Mouse (Mus musculus) embryonic facial prominence, embryonic 11.5 days (tissue): ENCODE measurements around the gene N4bp3. TPM values are rescaled to one million over a fixed set of nuclear protein-coding genes. Genes with fewer than 3 reads are reported as not detected.

Experiments
- ATAC-seq: fragments of 200-750 bp; cut with Nextera tagmentation; replicated peaks from 2 replicates; pipeline ENCODE4 v1.8.0; 2017; ENCODE audit warnings: low read depth; ENCODE audit not compliant: insufficient number of reproducible peaks, low FRiP score, low TSS enrichment
- DNase-seq: peaks from one replicate; pipeline ENCODE4 v3.0.0-alpha.2; 2015; ENCODE audit warnings: low spot score
- H3K27ac ChIP-seq: fragments of 300-500 bp; sonication (generic); replicated peaks from 2 replicates; pipeline ENCODE4 v1.5.1; 2014; ENCODE audit warnings: mild to moderate bottlenecking, low read depth, low read length, control low read depth
- H3K27me3 ChIP-seq: fragments of 300-500 bp; sonication (generic); 2 replicates; pipeline ENCODE4 v1.6.1; 2014; ENCODE audit warnings: mild to moderate bottlenecking, low read length, moderate library complexity, mixed read lengths; ENCODE audit not compliant: control insufficient read depth, insufficient read depth
- H3K36me3 ChIP-seq: fragments of 300-500 bp; sonication (generic); replicated peaks from 2 replicates; pipeline ENCODE4 v1.6.1; 2014; ENCODE audit warnings: low read depth, mild to moderate bottlenecking, low read length, moderate library complexity, mixed read lengths; ENCODE audit not compliant: control insufficient read depth, insufficient read depth
- H3K4me1 ChIP-seq: fragments of 300-500 bp; sonication (generic); 2 replicates; pipeline ENCODE4 v1.6.1; 2014; ENCODE audit warnings: low read length, mixed read lengths; ENCODE audit not compliant: control insufficient read depth, insufficient read depth
- H3K4me2 ChIP-seq: fragments of 300-500 bp; sonication (generic); 2 replicates; pipeline ENCODE4 v1.6.1; 2014; ENCODE audit warnings: low read depth, mild to moderate bottlenecking, control low read depth, low read length, moderate library complexity
- H3K4me3 ChIP-seq: fragments of 300-500 bp; sonication (generic); 2 replicates; pipeline ENCODE4 v1.5.1; 2014; ENCODE audit warnings: low read depth, low read length, control low read depth
- H3K9ac ChIP-seq: fragments of 300-500 bp; sonication (generic); replicated peaks from 2 replicates; pipeline ENCODE4 v1.6.1; 2014; ENCODE audit warnings: mild to moderate bottlenecking, control low read depth, low read length
- H3K9me3 ChIP-seq: fragments of 300-500 bp; sonication (generic); replicated peaks from 2 replicates; pipeline ENCODE4 v1.6.1; 2016; ENCODE audit warnings: mild to moderate bottlenecking, low read length, inconsistent platforms, mixed read lengths; ENCODE audit not compliant: control insufficient read depth
- WGBS: fragments of 180-500 bp; shearing (Covaris S2); extraction: QIAGEN DNeasy Blood & Tissue Kit; methylation state at CpG from one replicate; pipeline ENCODE4 v1.1.7; 2014; 5-methylcytosine and 5-hydroxymethylcytosine counted together
- polyA plus RNA-seq: library from polyadenylated mRNA; unstranded; fragments of >200 nt; fragmentation: Nextera tagmentation; extraction: Ambion mirVana; gene quantifications from 2 replicates; pipeline ENCODE4 v1.2.1, GENCODE M21; 2014

The N4bp3 gene
- polyA plus RNA-seq, 1 experiment from 2014 or later = 7.4 TPM

DNA sequence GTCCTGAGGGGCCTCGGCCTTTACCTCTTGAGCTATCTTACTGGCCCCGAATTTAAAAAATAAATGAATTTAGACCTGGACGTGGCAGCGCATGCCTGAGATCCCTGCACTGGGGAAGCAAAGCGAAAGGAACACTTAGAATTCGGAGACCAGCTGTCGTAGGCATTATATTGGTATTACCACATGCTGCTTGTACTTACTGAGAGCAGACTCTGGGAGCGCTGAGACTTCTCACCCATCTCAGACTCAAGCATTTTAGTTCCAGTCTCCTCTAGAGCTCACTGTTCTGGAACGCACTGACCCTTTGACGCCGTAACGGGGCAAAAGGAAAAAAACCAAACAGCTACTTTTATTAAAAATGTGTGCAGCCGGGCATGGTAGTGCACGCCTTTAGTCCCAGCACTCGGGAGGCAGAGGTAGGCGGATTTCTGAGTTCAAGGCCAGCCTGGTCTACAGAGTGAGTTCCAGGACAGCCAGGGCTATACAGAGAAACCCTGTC lies 11.3 kb upstream of the N4bp3 start:
- ATAC-seq = no peak
- DNase-seq = no peak
- Histone ChIP-seq H3K4me2 (no peak overlapping the region), H3K27me3 (no peaks in the 10 kb centered on the region), H3K36me3 (no peaks in the 10 kb centered on the region), H3K27ac (no peak overlapping the region), H3K9me3 (no peaks in the 10 kb centered on the region), H3K9ac (no peak overlapping the region), H3K4me3 (no peak overlapping the region), H3K4me1 (no peaks in the 10 kb centered on the region)
- WGBS = 82% methylated on average over 16 of the region's 16 CpGs

DNA sequence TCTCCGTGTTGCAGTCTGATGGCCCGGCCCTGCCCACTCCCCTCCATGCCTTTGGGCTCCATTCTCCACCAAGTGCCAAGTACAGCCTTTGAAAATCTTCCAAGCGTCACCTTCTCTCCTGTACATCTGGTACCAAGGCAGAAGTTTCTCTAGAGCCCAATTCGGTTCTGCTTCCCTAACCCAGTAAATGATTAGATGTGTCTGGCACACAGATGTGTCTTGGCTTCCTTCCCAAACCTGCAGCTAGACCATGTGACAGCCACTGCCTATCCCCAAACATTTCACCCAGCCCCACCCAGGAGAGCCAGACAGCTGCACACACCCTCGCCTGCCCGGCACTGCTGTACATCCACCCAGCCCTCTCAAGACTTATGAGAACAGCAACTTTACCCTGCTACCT lies 8.1 kb upstream of the N4bp3 start:
- no peak for ATAC-seq
- H3K9ac ChIP-seq = no peak overlapping the region
- no peak overlapping the region for H3K4me3 ChIP-seq
- no peaks in the 10 kb centered on the region for H3K36me3 ChIP-seq
- no peak overlapping the region for H3K27ac ChIP-seq
- 63% methylated on average over 6 of the region's 6 CpGs for WGBS
- no peaks in the 10 kb centered on the region for H3K9me3 ChIP-seq
- no peak overlapping the region for H3K4me2 ChIP-seq
- no peaks in the 10 kb centered on the region for H3K4me1 ChIP-seq
- no peaks in the 10 kb centered on the region for H3K27me3 ChIP-seq
- no peak for DNase-seq

DNA sequence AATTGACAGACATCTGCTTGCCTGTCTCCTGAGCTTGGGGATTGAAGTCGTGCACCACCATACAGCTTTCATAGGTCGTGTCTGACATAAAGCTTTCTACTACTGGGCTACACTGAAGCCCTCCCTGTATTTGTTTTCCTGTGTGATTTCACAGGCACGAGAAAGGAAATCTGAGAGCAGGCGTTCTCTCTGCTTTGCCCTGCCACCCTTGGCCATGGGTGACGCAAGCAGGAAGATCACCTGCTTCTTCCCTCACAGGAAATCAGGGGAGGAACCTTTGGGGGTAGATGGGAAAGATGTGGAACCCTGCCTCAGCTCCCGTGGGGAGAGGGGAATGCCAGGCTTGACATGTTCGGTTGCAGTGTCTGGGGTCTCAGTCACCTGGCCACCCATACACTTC lies 7.6 kb upstream of the N4bp3 start:
- no peak overlapping the region for H3K27ac ChIP-seq
- H3K36me3 ChIP-seq = no peaks in the 10 kb centered on the region
- no peaks in the 10 kb centered on the region for H3K9me3 ChIP-seq
- no peak for DNase-seq
- no peak overlapping the region for H3K4me2 ChIP-seq
- no peak for ATAC-seq
- H3K27me3 ChIP-seq = no peaks in the 10 kb centered on the region
- H3K4me3 ChIP-seq = no peak overlapping the region
- H3K4me1 ChIP-seq = no peaks in the 10 kb centered on the region
- H3K9ac ChIP-seq = no peak overlapping the region
- 55% methylated on average over 7 of the region's 7 CpGs for WGBS

DNA sequence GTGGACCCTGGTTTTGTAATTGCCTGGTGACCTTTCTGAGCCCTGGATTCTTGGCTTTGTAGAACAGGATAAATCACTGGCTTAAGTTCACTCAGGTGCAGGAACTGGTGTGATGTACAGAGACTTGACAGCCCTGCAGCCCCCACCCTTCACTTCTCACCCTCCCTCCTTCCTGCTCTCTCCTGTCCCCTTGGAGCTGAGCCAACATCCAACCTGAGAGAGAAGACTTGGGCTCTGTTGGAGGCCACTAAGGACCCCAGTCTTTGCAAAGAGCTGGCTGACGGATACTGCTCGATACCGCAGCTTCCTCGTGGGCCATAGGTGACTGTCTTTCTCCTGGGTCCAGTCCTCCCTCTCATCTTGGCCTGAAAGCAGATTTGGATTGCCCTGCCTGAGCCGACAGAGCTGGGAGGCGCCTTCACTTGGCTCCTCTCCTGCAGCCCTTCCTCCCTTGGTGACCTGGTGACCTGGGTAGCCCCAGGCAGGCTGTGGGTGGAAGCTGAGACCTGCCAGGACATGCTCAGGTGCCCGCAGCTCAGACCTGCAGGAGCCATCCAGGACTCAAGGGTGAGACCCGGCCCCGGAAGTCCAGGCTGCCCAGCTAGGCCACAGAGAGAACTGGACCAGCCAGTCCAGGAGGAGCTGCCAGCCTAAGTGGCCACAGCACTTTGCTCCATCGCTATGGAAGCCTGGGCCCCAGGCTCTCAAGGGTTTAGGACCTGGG lies 6.3 kb upstream of the N4bp3 start:
- Histone ChIP-seq H3K4me2 (no peak overlapping the region), H3K9me3 (no peaks in the 10 kb centered on the region), H3K27ac (no peak overlapping the region), H3K27me3 (no peaks in the 10 kb centered on the region), H3K4me1 (no peaks in the 10 kb centered on the region), H3K9ac (no peak overlapping the region), H3K36me3 (no peaks in the 10 kb centered on the region), H3K4me3 (no peak overlapping the region)
- no peak for ATAC-seq
- no peak for DNase-seq
- WGBS = 72% methylated on average over 10 of the region's 10 CpGs

DNA sequence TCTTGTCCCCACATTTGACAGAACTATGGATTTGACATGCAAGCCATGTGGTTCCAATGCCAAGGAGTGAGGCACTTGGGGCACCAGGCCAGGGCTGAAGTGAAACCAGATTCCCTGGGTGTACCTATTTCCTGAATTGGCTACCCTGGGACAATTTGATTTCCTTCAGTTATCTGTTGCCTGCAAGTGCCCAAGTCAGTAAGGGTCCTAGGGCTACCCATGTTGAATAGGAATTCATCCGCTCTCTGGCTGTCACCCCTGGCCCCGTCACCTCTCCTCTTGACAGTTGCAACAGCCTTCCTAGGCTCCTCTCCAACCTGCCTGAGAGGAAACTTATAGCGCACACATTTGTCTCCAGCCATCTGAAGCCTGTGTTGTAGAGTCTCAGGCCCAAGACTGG lies 4.2 kb upstream of the N4bp3 start:
- H3K4me2 ChIP-seq = no peak overlapping the region
- no peak overlapping the region for H3K27ac ChIP-seq
- H3K4me1 ChIP-seq = no peaks in the 10 kb centered on the region; the same call in 1 of the 2 replicates
- WGBS = 89% methylated on average over 3 of the region's 3 CpGs
- H3K36me3 ChIP-seq = no peaks in the 10 kb centered on the region
- no peaks in the 10 kb centered on the region for H3K9me3 ChIP-seq
- no peak overlapping the region for H3K9ac ChIP-seq
- ATAC-seq (no peak), DNase-seq (no peak)
- H3K27me3 ChIP-seq = peaks cover 3% of the 10 kb centered on the region
- H3K4me3 ChIP-seq = no peak overlapping the region

DNA sequence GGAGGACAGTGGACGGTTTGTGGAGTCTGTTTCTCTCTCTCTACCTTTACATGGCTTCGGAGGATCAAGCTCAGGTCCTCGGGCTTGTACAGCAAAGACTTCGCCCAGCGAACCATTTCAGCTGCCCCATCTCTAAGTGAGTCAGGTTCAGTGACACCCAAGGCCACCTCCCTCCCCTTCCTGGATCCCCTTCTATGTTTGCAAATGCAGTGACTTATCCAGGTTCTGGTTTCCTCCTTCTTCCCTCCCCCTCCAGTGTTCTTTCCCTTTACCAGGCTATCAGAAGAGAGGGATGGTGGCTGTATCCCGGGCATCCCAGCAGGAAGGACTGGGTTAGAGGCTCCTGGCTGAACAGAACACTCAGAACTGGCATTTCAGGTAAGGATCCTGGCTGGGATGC lies 3.1 kb upstream of the N4bp3 start:
- WGBS = 87% methylated on average over 6 of the region's 6 CpGs
- no peak for ATAC-seq
- Histone ChIP-seq H3K4me1 (peaks cover 5% of the 10 kb centered on the region; the same call in 1 of the 2 replicates), H3K4me2 (no peak overlapping the region), H3K27me3 (peaks cover 4% of the 10 kb centered on the region), H3K9me3 (no peaks in the 10 kb centered on the region), H3K27ac (no peak overlapping the region), H3K36me3 (no peaks in the 10 kb centered on the region), H3K9ac (no peak overlapping the region), H3K4me3 (no peak overlapping the region)
- DNase-seq = no peak

DNA sequence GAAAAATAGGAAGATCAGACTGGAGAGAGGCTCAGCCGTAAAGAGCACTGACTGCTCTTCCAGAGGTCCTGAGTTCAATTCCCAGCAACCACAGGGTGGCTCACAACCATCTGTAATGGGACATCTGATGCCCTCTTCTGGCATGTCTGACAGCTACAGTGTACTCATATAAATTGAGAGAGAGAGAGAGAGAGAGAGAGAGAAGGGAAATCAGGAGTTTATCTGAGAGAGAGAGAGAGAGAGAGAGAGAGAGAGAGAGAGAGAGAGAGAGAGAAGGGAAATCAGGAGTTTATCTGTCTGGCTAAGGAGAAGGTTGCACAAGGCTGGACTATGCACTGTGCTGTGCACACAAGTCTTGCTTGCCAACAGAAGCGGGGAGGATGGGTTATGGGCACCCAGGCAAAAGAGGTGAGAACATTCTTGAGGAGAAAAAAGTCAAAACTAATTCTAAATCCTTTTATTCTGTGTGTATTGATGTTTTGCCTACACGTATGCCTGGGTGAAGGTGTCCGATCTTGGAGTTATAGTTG lies 2.3 kb upstream of the N4bp3 start:
- no peaks in the 10 kb centered on the region for H3K9me3 ChIP-seq
- DNase-seq (no peak), ATAC-seq (no peak)
- H3K27me3 ChIP-seq = peaks cover 4% of the 10 kb centered on the region
- no peak overlapping the region for H3K9ac ChIP-seq
- no peak overlapping the region for H3K4me2 ChIP-seq
- H3K36me3 ChIP-seq = no peaks in the 10 kb centered on the region
- H3K4me3 ChIP-seq = no peak overlapping the region
- H3K27ac ChIP-seq = no peak overlapping the region
- H3K4me1 ChIP-seq = peaks cover 5% of the 10 kb centered on the region
- 93% methylated on average over 4 of the region's 4 CpGs for WGBS

DNA sequence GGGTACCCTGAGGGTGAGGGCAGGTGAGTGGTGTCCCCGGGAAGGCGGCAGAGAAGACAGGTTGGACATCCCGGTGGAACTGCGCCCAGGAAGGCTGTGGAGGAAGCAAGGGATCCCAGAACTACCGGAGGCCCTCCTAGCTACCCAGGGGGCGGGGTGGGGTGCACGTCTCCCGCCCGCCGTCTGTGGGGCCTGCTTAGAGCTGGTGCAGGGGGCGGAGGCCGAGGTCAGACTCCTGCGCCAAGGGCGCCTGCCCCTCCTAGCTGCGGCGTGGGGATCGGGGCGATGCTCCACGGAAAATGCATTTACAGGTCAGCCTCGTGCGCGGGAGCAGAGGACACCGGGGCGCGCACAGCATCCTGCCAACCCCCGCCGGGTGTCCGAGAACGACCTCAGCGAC lies 381 bp downstream of the N4bp3 start:
- H3K4me3 ChIP-seq = peak overlapping the region; percentile 62
- under 1% methylated on average over 30 of the region's 30 CpGs for WGBS
- H3K27me3 ChIP-seq = peaks cover 4% of the 10 kb centered on the region
- ATAC-seq (0 out of 2 replicates have a peak, but pooled peaks have one; percentile 20), DNase-seq (no peak)
- peak overlapping the region; percentile 89 for H3K4me2 ChIP-seq
- peaks cover 5% of the 10 kb centered on the region for H3K4me1 ChIP-seq
- H3K9me3 ChIP-seq = no peaks in the 10 kb centered on the region
- H3K9ac ChIP-seq = peak overlapping the region; percentile 72
- H3K27ac ChIP-seq = no peak overlapping the region
- H3K36me3 ChIP-seq = no peaks in the 10 kb centered on the region
